14 mouse cellular contexts compared by ENCODE assay signal in genomic region chr7:99131819-99132353, GRCm38 (mm10). TPM values are rescaled to one million over a fixed set of nuclear protein-coding genes. Genes with fewer than 3 reads are reported as not detected.
DNase-seq lines count a peak whose midpoint lies in the region; ATAC-seq and TF ChIP-seq lines count a peak whose summit lies in the region.
"Had no signal": no experiment of that assay in that cellular context is flagged by ENCODE, and none has a peak within 500 bp of the region (broad histone marks: within the 10 kb centered on the region; RNA-seq: fewer than 3 reads in every experiment).

No protein-coding gene starts in this region.

- H3K27ac ChIP-seq in heart, embryonic 13.5 days (replicated peaks), result peak overlapping the region; percentile 80
- peak overlapping the region; percentile 79 for H3K27ac ChIP-seq in lung, embryonic 14.5 days (ENCODE audit: low read depth)
- peak overlapping the region; percentile 65 for H3K27ac ChIP-seq in liver, embryonic 15.5 days (replicated peaks)
- no peak overlapping the region for H3K27ac ChIP-seq in hindbrain, embryonic 12.5 days
- H3K27ac ChIP-seq: hindbrain, embryonic 15.5 days had no signal

- no peaks in the 10 kb centered on the region for H3K27me3 ChIP-seq in heart, embryonic 13.5 days (replicated peaks)
- H3K27me3 ChIP-seq in lung, embryonic 14.5 days (ENCODE audit: insufficient read depth, low read length), result no peaks in the 10 kb centered on the region
- no peaks in the 10 kb centered on the region for H3K27me3 ChIP-seq in liver, embryonic 15.5 days
- H3K27me3 ChIP-seq in hindbrain, embryonic 12.5 days, result no peaks in the 10 kb centered on the region
- H3K27me3 ChIP-seq: hindbrain, embryonic 15.5 days; Patski had no signal

- ATAC-seq in heart, embryonic 13.5 days (ENCODE audit: extremely low read depth, insufficient number of reproducible peaks, low FRiP score, low TSS enrichment), result no peak
- ATAC-seq in lung, embryonic 14.5 days (ENCODE audit: insufficient read depth), result peak; percentile 58; the same call in 1 of the 2 replicates
- no peak for ATAC-seq in liver, embryonic 15.5 days (ENCODE audit: insufficient read depth)
- no peak for ATAC-seq in hindbrain, embryonic 12.5 days (ENCODE audit: low FRiP score)
- ATAC-seq: Patski had no signal

- peaks cover 63% of the 10 kb centered on the region for H3K4me1 ChIP-seq in heart, embryonic 13.5 days
- peaks cover 31% of the 10 kb centered on the region for H3K4me1 ChIP-seq in lung, embryonic 14.5 days (ENCODE audit: insufficient read depth)
- H3K4me1 ChIP-seq in liver, embryonic 15.5 days (replicated peaks), result peaks cover 54% of the 10 kb centered on the region
- H3K4me1 ChIP-seq in hindbrain, embryonic 12.5 days, result peaks cover 14% of the 10 kb centered on the region

- H3K9me3 ChIP-seq in heart, embryonic 13.5 days, result 0 out of 2 replicates have a peak, but pooled peaks cover 6% of the 10 kb centered on the region
- no peaks in the 10 kb centered on the region for H3K9me3 ChIP-seq in lung, embryonic 14.5 days (ENCODE audit: low read depth, low read length)
- no peaks in the 10 kb centered on the region for H3K9me3 ChIP-seq in liver, embryonic 15.5 days (replicated peaks)
- peaks cover 2% of the 10 kb centered on the region; the same call in 1 of the 2 replicates for H3K9me3 ChIP-seq in hindbrain, embryonic 12.5 days (replicated peaks)
- H3K9me3 ChIP-seq: hindbrain, embryonic 15.5 days had no signal

- no peak for DNase-seq in heart, postnatal 14 days
- peak; percentile 70 for DNase-seq in lung, embryonic 14.5 days
- DNase-seq in lung, postnatal 25 days (ENCODE audit: low spot score), result no peak
- DNase-seq in yolk sac, embryonic 10.5 days (ENCODE audit: low spot score), result no peak
- DNase-seq in testis, postnatal 14 days (ENCODE audit: low spot score), result no peak
- DNase-seq: adrenal gland, postnatal 36 days; cerebellum, adult 9-10 months; spleen, adult 18-20 months; thymus, postnatal 36 days had no signal

- no peak overlapping the region for H3K4me3 ChIP-seq in heart, embryonic 13.5 days
- no peak overlapping the region for H3K4me3 ChIP-seq in lung, embryonic 14.5 days (ENCODE audit: low read depth, low read length)
- no peak overlapping the region for H3K4me3 ChIP-seq in liver, embryonic 15.5 days (replicated peaks)
- H3K4me3 ChIP-seq in hindbrain, embryonic 12.5 days, result no peak overlapping the region
- H3K4me3 ChIP-seq: hindbrain, embryonic 15.5 days had no signal

- WGBS in heart, embryonic 13.5 days, result 41% methylated on average over 6 of the region's 6 CpGs
- WGBS in lung, embryonic 14.5 days, result 16% methylated on average over 6 of the region's 6 CpGs
- WGBS in liver, embryonic 15.5 days (ENCODE audit: insufficient replicate concordance), result 47% methylated on average over 6 of the region's 6 CpGs
- 79% methylated on average over 6 of the region's 6 CpGs for WGBS in hindbrain, embryonic 12.5 days

- intact Hi-C loops in heart, postnatal 14 days (cut with DNase I), result no loop called here

- no peaks in the 10 kb centered on the region; the same call in 1 of the 2 replicates for H3K36me3 ChIP-seq in heart, embryonic 13.5 days
- H3K36me3 ChIP-seq in lung, embryonic 14.5 days (ENCODE audit: insufficient read depth), result no peaks in the 10 kb centered on the region
- H3K36me3 ChIP-seq in liver, embryonic 15.5 days (replicated peaks), result 0 out of 2 replicates have a peak, but pooled peaks cover 3% of the 10 kb centered on the region
- no peaks in the 10 kb centered on the region for H3K36me3 ChIP-seq in hindbrain, embryonic 12.5 days
- H3K36me3 ChIP-seq: hindbrain, embryonic 15.5 days had no signal

- peak overlapping the region; percentile 31; the same call in 1 of the 2 replicates for H3K4me2 ChIP-seq in heart, embryonic 13.5 days
- H3K4me2 ChIP-seq in lung, embryonic 14.5 days, result 0 out of 2 replicates have a peak overlapping the region, but pooled peaks have one; percentile 10
- no peak overlapping the region for H3K4me2 ChIP-seq in liver, embryonic 15.5 days
- no peak overlapping the region for H3K4me2 ChIP-seq in hindbrain, embryonic 12.5 days (replicated peaks)
- H3K4me2 ChIP-seq: hindbrain, embryonic 15.5 days had no signal

- H3K9ac ChIP-seq in heart, embryonic 13.5 days, result no peak overlapping the region
- H3K9ac ChIP-seq in lung, embryonic 14.5 days, result no peak overlapping the region
- no peak overlapping the region for H3K9ac ChIP-seq in liver, embryonic 15.5 days
- no peak overlapping the region for H3K9ac ChIP-seq in hindbrain, embryonic 12.5 days
- H3K9ac ChIP-seq: hindbrain, embryonic 15.5 days had no signal

- TF ChIP-seq CTCF in lung, embryonic 14.5 days (IDR thresholded peaks at IDR 0.05; ENCODE audit: low read depth), result no peak

RNA-seq across cellular contexts. Expression of gene Uvrag, which starts 9.1 kb away (rescaled TPM):
- polyA plus RNA-seq in heart, embryonic 13.5 days (2015; fragmentation: Nextera tagmentation; extraction: Ambion mirVana), result 14.8 and 15.5 TPM in 2 replicates
- 10 to 100 TPM; 28.2 to 28.3 TPM for total RNA-seq in heart, postnatal 14 days (2021)
- 22.0 and 25.1 TPM in 2 replicates for polyA plus RNA-seq in lung, embryonic 14.5 days (2014; fragmentation: Nextera tagmentation; extraction: Ambion mirVana)
- polyA plus RNA-seq in liver, embryonic 15.5 days (2015; fragmentation: Nextera tagmentation; extraction: Ambion mirVana), result 8.3 and 9.7 TPM in 2 replicates
- polyA plus RNA-seq in hindbrain, embryonic 12.5 days (2016; fragmentation: Nextera tagmentation; extraction: Ambion mirVana), result 16.6 and 17.7 TPM in 2 replicates

RNA-seq across cellular contexts. Expression of gene Dgat2, which starts 50.6 kb away (rescaled TPM):
- polyA plus RNA-seq in heart, embryonic 13.5 days (2015; fragmentation: Nextera tagmentation; extraction: Ambion mirVana), result 10.6 and 13.0 TPM in 2 replicates
- 100 to 1,000 TPM; 256 to 300 TPM for total RNA-seq in heart, postnatal 14 days (2021)
- 17.0 and 25.2 TPM in 2 replicates for polyA plus RNA-seq in lung, embryonic 14.5 days (2014; fragmentation: Nextera tagmentation; extraction: Ambion mirVana)
- 137 and 174 TPM in 2 replicates for polyA plus RNA-seq in liver, embryonic 15.5 days (2015; fragmentation: Nextera tagmentation; extraction: Ambion mirVana)
- 11.6 and 12.8 TPM in 2 replicates for polyA plus RNA-seq in hindbrain, embryonic 12.5 days (2016; fragmentation: Nextera tagmentation; extraction: Ambion mirVana)

Comparison
In these comparisons a context has a peak if more than half of its experiments do, and no peak if none do; other contexts are left out.
1. H3K4me2 ChIP-seq: peak in heart, embryonic 13.5 days (single experiment) and lung, embryonic 14.5 days (single experiment); none in liver, embryonic 15.5 days (single experiment) and hindbrain, embryonic 12.5 days (single experiment).